Mouse (Mus musculus) G1E (cell line): ENCODE results near the gene Fam129a.

Experiments
- CTCF ChIP-seq: IDR thresholded peaks from 2 replicates; pipeline ENCODE4 v1.5.1; 2012; ENCODE audit warnings: low read depth, low read length, inconsistent platforms, mixed read lengths
- GATA1 ChIP-seq: IDR thresholded peaks from 2 replicates; pipeline ENCODE4 v1.6.1; 2012; ENCODE audit warnings: borderline replicate concordance, low read length, inconsistent platforms, mixed read lengths
- TAL1 ChIP-seq: conservative IDR thresholded peaks from 2 replicates; pipeline ENCODE4 v1.6.1; 2012; ENCODE audit warnings: low read depth, low read length, inconsistent platforms, mixed read lengths

DNA sequence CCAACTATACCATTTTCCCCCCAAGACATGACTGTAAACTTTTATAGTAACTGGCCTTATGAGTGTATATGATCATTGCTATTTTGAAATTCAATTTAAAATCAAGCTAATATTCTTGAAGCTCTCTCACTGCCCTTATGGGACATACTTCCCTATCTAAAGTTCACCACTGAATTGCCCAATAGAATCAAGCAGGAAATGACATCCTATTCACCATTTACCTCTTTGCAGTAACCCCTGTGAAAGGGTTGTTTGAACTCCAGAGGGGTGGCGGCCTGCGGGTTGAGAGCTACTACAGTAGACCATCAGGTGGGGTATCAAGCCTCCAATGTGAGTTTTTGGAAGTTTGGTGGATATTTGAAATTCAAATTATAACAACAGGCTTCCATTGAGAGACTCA lies 27.9 kb downstream of the Fam129a start:
- TF ChIP-seq CTCF (no peak), GATA1 (no peak), TAL1 (no peak)
